Mouse (Mus musculus): Measurements from ENCODE around the gene Rasgrp4.
A peak's percentile ranks its signal among the peaks of the same experiment; 100 is the strongest.
"Not testable (repeated sequence)": the region's sequence is repeated elsewhere in the genome, so short reads cannot be mapped to it uniquely, and the experiment has no call there.

The Rasgrp4 gene

GRCm38 (mm10) chr7:29172390-29173016 lies 37.9 kb downstream of the Rasgrp4 start:
- no peak for DNase-seq (ENCODE audit: low read depth in 2 of 2, low spot score in 2 of 2)

GRCm38 (mm10) chr7:29178106-29178505 lies 43.5 kb downstream of the Rasgrp4 start:
- no peak for DNase-seq (ENCODE audit: low read depth in 2 of 2, low spot score in 2 of 2)

- DNase-seq (ENCODE audit: low read depth in 2 of 2, low spot score in 2 of 2) = no peak
These were observed 44.7 kb downstream of the Rasgrp4 start for GRCm38 (mm10) chr7:29179323-29179722.

GRCm38 (mm10) chr7:29180077-29180853 lies 45.6 kb downstream of the Rasgrp4 start, which contains the start of gene Psmd8:
TSS of gene Psmd8 (minus strand) at chr7:29180701.
- DNase-seq (ENCODE audit: low read depth in 2 of 2, low spot score in 2 of 2) = peak; percentile 94 to 96

GRCm38 (mm10) chr7:29180854-29181236 lies 46.2 kb downstream of the Rasgrp4 start:
- no peak for DNase-seq (ENCODE audit: low read depth in 2 of 2, low spot score in 2 of 2)

GRCm38 (mm10) chr7:29181323-29181722 lies 46.7 kb downstream of the Rasgrp4 start:
- not testable (repeated sequence) for DNase-seq (ENCODE audit: low read depth in 2 of 2, low spot score in 2 of 2)

- not testable (repeated sequence) for DNase-seq (ENCODE audit: low read depth in 2 of 2, low spot score in 2 of 2)
These were observed 59.6 kb downstream of the Rasgrp4 start for GRCm38 (mm10) chr7:29194230-29194629.

GRCm38 (mm10) chr7:29202577-29202976 lies 67.9 kb downstream of the Rasgrp4 start:
- DNase-seq (ENCODE audit: low read depth in 2 of 2, low spot score in 2 of 2) = no peak
